Mouse (Mus musculus) fat pad, adult 2 months (tissue): ENCODE results near the gene Ptpn11.

ENCODE experiments used
- DNase-seq: peaks from one replicate; pipeline ENCODE4 v3.0.0-alpha.2; 2011; ENCODE audit warnings: low read depth, low spot score; ENCODE audit errors: extremely low read depth

Ptpn11 gene

DNA sequence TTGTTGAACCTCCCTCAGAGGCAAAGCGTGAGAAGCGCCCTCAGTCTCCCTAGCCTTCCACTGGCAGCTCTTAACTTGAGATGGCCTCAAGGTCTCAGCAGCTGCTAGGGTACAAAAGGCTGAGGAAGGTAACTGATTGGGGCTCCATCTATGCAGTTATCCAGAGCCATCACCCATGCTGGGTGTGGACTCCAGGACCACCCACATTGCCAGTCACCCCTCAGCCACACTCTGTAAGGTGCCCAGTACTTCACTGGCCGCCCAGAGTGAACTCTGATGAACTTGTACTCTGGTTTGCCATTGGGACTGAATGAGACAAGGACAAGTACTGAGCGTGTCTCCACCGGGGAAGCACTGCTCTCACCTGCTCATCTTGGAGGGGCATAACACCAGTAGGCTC lies 61.9 kb downstream of the Ptpn11 start:
- no peak for DNase-seq

GRCm38 (mm10) chr5:121126051-121126450 lies 65.1 kb downstream of the Ptpn11 start:
- DNase-seq = no peak

- no peak for DNase-seq
Measured at GRCm38 (mm10) chr5:121125563-121125962, 65.6 kb downstream of the Ptpn11 start.

- DNase-seq = no peak
Measured at GRCm38 (mm10) chr5:121124208-121125185, 66.7 kb downstream of the Ptpn11 start.

DNA sequence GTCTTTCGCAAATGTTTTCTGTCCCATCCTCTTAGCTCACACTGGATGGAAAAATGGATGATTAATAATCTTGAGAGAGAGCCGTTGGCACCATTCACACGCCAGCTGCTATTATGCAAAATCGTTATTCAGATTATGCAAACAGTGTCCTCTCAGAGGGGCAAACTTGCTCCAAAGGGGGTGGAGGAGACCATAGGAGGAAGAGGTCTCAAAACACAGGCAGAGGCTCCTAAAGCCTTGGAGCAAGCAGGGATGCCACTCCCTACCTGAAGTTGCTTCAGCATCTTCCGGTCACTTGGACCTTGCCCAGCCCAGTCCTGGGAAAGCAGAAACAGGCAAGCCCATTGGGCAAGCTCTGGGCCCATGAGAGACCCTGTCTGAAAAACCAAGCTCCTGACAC lies 67.8 kb downstream of the Ptpn11 start:
- DNase-seq = no peak

- DNase-seq = no peak
Measured at GRCm38 (mm10) chr5:121122577-121122976, 68.6 kb downstream of the Ptpn11 start.

- DNase-seq = no peak
Measured at GRCm38 (mm10) chr5:121122036-121122435, 69.2 kb downstream of the Ptpn11 start.

DNA sequence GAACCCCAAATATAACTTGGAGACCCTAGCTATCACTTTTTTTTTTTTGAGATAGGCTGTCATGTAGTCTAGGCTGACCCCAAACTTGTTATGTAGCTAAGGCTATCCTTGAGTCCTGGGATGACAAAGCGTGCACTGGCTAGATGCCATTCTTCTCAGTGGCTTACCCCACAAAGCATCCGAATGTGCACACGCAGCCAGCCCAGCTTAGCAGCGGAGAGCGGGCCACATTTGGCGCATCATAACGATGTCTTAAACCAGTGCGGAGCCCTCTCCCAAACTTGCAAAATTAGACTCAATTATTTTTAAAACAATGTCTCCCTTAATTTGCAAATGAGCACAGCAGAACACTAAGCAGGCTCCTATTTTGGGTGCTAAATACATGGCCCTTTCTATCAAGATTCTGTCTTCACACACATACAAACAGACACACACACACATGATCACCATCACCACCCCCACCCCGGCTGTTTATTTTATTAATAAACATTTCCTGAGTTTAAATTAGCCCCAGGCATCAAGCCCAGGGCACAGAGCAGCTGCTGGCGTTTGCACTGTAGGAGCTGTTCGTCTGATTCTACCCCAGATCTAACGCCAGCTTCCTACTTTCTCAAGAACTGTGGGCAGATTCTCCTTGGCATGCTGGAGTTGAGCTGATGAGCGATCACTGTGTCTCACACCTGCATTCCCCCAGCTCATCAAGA lies 71.7 kb downstream of the Ptpn11 start:
- no peak for DNase-seq

GRCm38 (mm10) chr5:121118345-121118744 lies 72.9 kb downstream of the Ptpn11 start:
- DNase-seq = no peak

DNA sequence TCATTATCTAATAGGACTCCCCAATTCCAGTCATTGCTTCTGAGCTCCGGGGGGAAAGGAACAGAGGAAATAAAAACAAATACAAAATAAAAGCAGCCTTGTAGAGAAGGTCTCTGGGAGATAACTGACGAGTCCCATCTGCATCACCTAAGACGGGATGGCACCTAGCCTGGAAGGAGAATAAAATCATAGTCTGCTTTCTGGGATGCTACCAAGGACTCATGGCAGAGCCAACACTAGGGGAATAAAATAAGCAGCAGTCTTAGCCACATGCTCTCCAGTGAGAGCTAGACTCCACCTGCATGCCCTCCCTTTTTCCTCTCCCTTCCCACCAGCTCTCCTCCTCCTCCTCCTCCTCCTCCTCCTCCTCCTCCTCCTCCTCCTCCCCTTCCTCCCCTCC lies 74.3 kb downstream of the Ptpn11 start:
- no peak for DNase-seq

DNA sequence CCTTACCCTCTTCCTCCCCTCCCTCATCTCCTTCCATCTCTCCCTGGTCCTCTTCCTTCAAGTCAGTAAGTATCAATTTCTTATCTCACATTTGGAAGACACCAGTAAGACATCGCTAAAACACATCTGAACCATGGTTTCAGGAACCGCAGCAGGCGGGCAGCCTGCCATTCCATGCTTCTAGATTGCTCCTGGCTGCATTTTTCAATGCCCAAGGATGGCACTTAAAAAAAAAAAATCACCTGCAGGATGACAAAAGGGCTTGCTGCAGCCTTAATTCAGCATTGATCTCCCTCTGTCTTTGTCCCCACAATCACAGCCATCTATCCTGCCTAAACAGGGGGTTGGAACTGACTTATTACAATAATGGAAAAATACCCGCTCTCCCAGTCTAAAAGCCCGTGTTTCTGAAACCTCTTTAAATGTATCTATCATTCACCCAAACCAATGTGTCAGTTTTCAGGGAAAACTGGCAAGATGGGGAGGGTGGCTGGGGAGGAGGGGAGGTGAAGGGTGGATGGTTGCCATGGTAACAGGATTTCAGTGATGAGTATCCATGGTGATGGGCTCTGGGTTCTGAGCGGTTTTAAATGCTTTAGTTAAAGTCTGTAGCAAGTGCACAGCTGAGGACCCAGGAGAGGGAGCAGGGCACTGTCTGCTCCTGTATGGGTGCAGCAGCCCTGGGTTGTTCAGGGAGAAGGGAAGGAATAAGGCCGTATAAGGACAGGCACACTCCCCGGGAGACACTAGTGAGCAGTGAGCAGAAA lies 75.6 kb downstream of the Ptpn11 start:
- no peak for DNase-seq

GRCm38 (mm10) chr5:121114151-121114550 lies 77.0 kb downstream of the Ptpn11 start:
- DNase-seq = no peak

DNA sequence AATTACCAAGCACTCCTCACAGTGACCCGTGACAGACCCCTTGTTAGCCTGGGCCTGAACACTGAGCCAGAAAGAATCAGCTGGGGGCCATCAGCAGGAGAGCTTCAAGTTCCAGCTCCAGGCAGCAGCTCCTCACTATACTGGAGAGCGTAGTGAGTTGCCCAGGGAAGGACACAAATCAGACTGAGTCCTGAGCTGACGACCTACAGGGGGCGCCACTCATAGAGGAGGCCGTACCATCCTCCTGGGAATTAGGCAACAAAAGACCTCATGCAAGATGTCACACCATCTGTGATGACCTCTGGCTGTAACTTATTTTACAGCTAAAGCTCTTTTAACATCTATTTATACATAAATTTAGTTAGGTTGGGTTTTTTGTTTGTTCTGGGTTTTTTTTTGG lies 78.8 kb downstream of the Ptpn11 start:
- no peak for DNase-seq

- no peak for DNase-seq
Measured at GRCm38 (mm10) chr5:121111106-121111915, 79.9 kb downstream of the Ptpn11 start.

- no peak for DNase-seq
Measured at GRCm38 (mm10) chr5:121109185-121109584, 82.0 kb downstream of the Ptpn11 start.

DNA sequence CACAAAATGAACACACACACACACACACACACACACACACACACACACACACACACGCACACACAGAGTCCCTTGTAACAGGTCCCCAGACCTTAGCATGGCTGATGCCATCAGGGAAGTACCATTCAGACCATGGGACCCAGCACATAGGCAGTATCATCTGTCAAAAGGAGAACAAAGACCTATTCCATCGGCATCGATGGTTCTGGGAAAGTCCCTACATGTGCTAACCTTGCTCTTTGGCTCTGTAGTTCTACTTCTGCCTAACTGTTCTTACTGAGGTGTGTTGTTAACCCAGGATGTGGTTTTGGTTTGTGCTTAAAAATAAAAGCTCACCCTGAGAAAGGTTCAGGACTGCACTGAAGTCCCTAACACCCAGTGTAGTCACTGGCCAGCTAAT lies 84.3 kb downstream of the Ptpn11 start:
- DNase-seq = no peak

- DNase-seq = no peak
Measured at GRCm38 (mm10) chr5:121100886-121101580, 90.2 kb downstream of the Ptpn11 start.

DNA sequence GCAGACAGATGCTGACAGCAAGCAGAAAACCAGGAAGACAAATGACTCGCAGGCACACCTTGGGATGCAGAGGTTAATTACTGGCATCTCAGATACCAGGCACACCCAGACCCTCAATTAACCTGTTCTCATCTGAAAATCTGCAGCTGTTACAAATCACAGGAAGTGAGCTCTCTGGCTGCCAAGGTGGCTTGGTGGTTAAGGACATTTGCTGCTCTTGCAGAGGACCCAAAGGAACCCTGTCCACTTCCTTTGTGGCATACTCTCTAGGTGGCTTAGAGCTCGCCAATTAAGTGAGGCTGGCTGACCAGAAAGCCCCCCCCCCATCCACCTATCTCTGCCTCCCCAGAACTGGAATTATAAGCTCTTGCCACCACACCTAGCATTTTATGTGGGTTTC lies 91.1 kb downstream of the Ptpn11 start:
- DNase-seq = no peak

- DNase-seq = no peak
Measured at GRCm38 (mm10) chr5:121097970-121098369, 93.2 kb downstream of the Ptpn11 start.

DNA sequence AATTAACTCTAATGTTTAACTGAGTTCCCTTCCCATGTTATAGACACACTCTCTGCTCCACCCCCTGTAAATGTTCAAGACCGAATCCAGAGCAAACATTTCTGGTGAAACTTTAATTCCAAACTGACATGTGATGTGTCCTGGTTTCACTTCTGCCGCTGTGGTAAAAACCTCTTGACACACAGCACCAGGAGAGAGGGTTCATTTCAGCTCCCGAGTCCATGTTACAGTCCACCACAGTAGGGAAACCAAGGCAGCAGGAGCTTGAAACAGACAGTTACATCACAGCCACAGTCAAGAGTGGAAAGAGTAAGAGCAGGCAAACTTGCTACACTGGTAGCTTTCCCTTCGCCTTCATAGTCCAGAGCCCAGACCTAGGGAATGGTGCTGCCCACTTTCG lies 94.5 kb downstream of the Ptpn11 start:
- no peak for DNase-seq
